Mouse (Mus musculus): ENCODE measurements at regions not wholly inside any gene's neighbourhood (a gene's known extent, or its start where the extent isn't known, plus 50 kb on each side); places are given as distances from the start of the nearest gene placed in this dataset.
"Not testable (repeated sequence)": the region's sequence is repeated elsewhere in the genome, so short reads cannot be mapped to it uniquely, and the experiment has no call there.

DNA sequence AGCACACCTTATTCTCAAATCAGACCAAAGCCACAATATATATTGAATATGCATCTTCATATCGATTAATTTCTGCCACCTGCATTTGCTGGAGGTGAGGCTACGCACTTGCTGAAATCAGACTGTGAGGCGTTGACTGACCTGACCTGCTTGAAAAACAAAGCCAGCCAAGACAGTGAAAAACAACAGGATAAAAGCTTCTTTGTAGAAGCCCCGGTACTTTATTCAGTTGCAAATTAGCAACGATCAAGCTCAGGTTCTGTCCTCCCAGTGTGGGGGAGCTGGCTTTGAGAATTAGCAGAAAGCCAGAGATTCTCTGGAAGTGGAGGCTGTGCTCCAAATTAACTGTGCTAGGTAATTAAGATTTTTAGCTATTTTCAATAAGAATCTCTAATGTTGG, 100.6 kb downstream of the Vmn2r79 start:
- DNase-seq (ENCODE audit: low spot score): no peak

DNA sequence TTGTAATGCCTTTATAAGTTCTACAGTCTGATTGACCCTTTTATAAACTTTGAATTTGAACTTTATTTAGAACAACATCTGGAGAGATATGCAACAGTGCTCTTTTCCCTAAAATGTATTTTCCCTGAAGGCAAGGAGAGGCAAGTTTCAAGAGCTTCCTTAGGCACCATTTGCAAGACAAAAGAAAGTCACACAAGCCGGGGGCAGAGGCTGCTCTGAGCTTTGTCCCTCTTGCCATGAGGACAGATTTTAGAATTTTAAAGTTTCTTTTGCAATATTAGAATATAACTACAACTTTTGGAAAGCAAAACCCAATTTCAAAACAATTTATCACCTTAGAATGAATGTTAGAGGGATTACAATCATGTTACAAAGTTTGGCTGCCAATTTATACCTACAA, 103.7 kb downstream of the Vmn2r79 start:
- DNase-seq (ENCODE audit: low spot score): not testable (repeated sequence)

DNA sequence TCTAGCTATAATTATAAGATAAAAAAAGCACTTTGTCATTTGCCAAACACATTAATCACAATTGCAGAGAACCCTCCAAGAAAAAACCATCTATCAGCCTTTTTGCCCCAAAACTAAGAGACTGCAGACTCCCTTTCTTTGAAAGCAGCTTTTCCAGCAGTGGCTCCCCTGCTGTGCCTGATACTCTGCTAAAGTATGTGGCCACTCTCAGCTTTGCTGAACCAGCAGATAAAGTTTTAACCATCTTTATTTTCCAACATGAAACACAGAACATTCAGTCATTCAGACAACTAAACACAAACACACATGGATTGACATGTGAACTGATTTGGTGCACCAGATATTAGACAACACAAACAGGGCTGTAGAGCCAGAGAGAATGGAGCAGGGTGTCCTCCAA, 104.5 kb downstream of the Vmn2r79 start:
- DNase-seq (ENCODE audit: low spot score): not testable (repeated sequence)

DNA sequence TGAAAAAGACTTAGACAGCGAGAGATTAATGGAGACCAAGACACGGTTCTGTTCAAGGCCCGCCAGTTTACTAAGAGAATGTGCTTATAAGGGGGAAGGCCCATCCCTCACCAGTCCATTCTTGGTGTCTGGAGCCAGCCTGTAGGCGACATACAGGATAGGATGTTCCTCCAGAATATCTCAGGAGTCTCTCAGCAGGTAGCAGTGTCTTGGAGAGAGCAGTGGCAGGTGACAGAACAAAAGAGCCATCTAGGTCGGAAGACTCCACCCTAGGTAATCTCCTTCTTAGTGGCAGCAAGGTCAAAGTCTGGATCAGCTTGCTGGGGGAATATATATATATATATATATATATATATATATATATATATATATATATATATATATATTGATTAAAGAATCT, 105.4 kb downstream of the Vmn2r79 start:
- not testable (repeated sequence) for DNase-seq (ENCODE audit: low spot score)

DNA sequence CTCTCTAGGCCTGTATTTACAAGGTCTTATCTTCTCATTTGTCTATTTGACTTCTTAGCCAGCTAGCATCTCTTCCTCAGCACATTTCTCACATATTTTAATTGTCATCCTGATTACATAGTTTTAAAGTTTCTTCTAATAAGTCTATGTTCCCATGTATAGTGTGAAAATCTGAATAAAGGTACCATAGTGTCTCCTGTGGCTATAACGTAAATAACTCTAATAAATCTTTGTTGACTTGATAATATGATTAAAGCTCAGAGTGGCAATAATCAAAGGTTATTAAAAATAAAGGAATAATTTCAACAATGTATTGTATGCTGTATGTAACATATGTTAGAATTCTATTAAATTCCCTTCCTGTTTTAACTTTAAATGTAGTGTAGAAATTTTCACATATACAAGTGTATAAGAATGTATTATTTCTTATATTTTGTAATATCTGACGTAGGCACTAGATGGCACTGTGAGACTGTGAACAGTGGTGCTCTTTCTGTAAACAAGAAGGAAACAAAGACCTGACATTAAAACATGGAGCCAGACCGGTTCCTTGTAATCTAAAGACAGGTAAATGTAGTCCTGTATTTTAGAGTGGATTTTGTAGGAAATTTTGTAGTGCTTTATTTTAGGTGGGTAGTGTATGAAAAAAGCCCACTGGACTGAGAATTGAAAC, 114.5 kb downstream of the Vmn2r79 start:
- peak; percentile 70 for DNase-seq (ENCODE audit: low spot score)

DNA sequence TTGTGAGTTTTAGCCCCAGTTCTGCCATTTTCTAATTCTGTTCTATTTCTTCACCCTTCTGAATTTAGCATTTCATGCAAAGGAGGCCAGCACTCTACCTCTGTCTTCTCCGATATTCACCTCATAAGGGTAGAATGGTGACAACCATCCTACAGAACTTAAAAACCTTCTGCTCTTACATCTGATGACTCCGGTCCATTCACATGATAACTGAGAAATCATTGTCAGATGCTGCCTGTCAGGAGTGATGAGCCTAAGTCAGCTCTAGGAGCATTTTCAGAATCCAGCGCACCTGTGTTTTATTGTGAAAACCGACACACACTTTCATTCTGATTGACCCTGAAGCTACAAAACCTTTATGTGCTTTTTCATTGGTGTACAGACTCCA, 115.1 kb downstream of the Vmn2r79 start:
- DNase-seq (ENCODE audit: low spot score): no peak

DNA sequence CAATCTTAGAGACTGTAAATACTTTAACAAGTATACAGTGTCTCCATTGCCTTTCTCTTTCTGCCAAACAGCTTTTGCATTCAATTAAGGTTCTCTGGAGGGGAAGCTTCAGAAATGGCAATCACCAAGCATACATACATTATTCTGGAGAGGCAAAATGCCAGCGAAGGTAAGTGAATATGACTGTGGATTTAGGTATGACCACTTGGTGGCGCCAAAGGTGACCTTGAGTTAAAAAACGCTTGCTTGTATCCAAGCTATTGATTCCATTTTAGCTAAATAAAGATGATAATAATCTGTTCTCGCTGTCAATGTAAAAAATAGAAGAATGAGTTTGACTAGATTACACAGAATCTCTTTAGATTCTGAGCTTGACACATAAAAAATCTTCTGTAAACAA, 117.7 kb downstream of the Vmn2r79 start:
- peak; percentile 63 for DNase-seq (ENCODE audit: low spot score)

DNA sequence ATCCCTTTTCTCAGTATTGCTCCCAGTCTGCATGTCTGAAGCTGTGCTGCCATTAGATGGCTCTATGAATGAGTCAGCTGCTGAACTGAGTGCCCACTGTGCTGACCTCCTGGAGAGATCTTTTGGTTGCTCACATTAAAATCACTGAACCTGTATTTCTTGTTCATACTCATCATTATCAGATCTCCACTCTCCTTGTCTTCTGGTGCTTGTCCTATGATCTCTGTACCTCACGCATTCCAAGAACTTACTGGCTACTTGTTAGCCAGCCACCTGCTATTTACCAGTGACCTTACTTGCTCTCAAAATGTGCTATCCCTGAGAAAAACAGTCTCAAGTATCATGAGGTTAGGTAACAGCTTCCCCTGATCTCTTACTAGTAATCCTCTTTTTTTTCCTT, 123.4 kb upstream of the Nox4 start:
- DNase-seq (ENCODE audit: low spot score): no peak

DNA sequence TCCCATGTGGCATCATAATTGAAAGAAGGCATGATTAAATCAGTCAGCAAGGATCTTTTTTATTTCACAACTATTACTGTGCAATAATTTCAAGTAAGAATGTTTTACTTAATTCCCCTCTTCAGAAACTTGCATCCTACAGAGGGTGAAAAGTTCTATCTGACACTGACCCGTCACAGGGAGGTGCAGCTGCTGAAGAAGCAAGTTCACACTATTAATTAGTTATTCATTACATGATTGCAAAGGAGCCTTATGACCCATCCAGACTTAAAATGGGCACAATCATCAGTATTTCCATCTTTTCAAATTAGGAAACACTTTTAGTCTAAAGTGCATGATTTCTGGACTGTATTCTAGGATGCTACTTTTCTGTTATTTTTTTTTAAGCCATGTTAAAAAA, 100.0 kb upstream of the Nox4 start:
- DNase-seq (ENCODE audit: low spot score): no peak

DNA sequence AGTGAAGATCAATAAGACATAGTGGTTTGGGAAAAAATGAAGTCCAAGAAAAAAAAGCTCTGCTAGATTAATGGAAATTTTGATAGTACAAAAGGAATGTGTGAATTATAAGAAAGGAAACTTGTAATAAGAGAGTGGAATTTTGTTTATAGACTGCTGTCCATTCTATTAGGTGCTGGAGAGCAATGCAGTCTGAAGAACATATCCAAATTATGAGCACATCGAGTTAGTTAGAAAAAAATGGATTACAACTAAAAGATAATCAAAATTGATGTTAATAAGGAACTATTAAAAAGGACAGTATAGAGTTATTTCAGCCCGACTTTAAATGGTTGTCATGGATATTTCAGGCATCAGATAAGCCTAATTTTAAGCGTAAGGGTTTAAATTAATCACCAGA, 98.2 kb upstream of the Nox4 start:
- no peak for DNase-seq (ENCODE audit: low spot score)

DNA sequence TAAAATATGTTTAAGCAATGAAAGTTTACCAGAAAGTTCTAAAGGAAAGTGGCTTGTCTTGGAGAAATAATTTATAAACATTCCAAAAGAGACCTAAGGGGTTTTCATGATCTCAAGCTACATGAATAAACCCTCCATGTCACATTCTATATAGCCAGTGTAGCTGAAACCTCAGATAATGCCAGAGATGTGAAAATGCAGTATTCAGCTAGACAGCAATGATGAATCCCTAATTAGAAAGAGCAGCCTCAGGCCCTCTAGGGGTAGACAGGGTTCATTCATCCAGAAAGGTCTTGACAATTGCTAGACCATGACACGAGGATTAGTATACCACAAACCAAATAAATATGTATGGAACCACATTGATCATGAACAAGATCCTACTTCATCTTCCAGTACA, 97.2 kb upstream of the Nox4 start:
- no peak for DNase-seq (ENCODE audit: low spot score)

DNA sequence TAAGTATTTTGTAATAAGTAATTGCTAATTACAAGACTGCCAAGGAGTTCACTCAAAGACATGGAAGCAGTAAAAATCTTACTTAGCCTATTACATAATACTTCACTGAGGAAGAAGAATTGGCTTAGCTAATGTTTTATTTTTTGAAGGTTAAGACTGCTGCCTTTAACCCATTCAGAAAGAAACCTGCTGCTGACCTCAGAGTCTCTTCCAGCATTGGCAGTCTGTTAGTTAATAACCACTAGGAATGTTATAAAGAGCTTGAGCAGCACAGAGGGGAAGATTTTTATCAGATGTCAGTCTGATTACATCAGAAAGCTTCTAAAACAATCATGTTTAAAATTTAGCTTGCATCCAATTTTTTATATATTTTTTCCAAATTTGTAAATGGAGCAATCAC, 94.9 kb upstream of the Nox4 start:
- no peak for DNase-seq (ENCODE audit: low spot score)

DNA sequence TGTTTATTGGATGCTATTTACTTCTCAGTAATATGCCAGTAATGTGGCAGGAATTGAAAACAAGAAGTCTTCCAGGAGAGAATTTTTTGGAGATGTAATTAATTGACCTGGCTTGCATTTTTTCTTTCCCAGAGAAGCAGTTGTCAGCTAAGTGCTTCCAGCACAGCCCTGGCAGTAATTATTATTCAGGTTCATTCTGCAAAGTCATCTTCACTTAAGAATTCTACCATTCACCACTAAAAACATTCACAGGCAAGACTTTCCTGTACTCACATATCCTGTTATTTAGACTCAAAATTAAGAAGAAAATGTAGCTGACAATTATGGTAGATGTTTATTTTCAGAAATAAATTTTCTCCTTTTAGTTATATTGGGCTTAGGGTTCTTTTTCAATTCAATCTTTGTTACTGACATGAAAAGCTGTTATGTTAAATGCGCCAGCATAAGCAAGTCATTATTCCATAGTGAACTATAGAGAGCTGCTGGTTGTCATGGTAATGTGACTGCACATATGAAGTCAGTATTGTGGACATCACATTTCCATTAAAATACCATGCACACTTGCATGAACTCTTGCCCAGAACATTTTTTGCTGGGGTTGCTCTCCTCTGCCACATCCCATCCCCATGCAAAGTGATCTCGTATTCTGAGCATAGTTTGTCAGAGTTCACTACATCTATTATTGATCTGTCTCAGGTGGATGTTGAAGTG, 59.3 kb upstream of the Nox4 start:
- no peak for DNase-seq (ENCODE audit: low spot score)

DNA sequence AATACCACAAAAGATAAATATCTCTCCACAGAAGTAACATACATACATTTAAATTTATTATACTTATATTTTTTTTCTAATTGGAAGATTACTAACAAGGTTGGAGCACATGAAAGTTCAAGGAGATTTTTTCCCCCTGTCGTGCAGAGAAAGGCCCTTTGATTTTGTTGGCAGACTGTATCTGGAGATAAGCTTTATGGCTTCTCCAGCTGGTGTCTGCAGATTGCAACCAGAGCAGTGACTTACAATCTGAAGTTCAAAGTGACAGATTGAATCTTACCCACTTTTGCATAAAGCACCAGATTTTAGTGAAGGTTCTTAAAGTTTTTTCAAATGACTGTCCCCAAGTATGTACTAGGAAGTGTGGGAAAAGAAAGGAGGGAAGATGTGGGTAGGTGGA, 50.2 kb upstream of the Nox4 start:
- DNase-seq (ENCODE audit: low spot score): no peak
